Mouse (Mus musculus) CH12.LX (cell line): ENCODE data around the gene Lypd4. TPM values are rescaled to one million over a fixed set of nuclear protein-coding genes. Genes with fewer than 3 reads are reported as not detected.

ENCODE experiments used
- DNase-seq: peaks from one replicate; pipeline ENCODE4 v3.0.0-alpha.2; 2013; ENCODE audit errors: extremely low read depth
- H3K27ac ChIP-seq: 2 replicates; pipeline ENCODE4 v1.5.1; 2012; ENCODE audit warnings: low read depth, mild to moderate bottlenecking, control low read depth, moderate library complexity; ENCODE audit not compliant: insufficient read depth
- H3K27me3 ChIP-seq: replicated peaks from 2 replicates; pipeline ENCODE3; 2012; ENCODE audit warnings: inconsistent platforms
- H3K36me3 ChIP-seq, 2 experiments: replicated peaks in 1 of 2; 2 replicates each; pipeline versions ENCODE3 to v1.6.1; 2012; ENCODE audit warnings: inconsistent platforms in 1 of 2, low read length in 1 of 2, mild to moderate bottlenecking in 1 of 2, mixed read lengths in 1 of 2, moderate library complexity in 1 of 2; ENCODE audit not compliant: control insufficient read depth in 1 of 2, insufficient read depth in 1 of 2
- H3K4me1 ChIP-seq, 2 experiments: 2 replicates each; pipeline ENCODE4 v1.6.1; 2012; ENCODE audit warnings: inconsistent platforms in 1 of 2, moderate library complexity in 1 of 2; ENCODE audit not compliant: insufficient read depth in 2 of 2, control insufficient read depth in 1 of 2
- H3K4me2 ChIP-seq: 2 replicates; pipeline ENCODE4 v1.6.1; 2012; ENCODE audit warnings: low read depth, mild to moderate bottlenecking, control low read depth; ENCODE audit not compliant: poor library complexity, insufficient read depth, severe bottlenecking
- H3K4me3 ChIP-seq, 3 experiments: fragments of 150-350 bp in 1 of 3; sonication (generic) in 1 of 3; replicated peaks in 1 of 3; 2 replicates each; pipeline versions ENCODE3 to v1.5.1; 2011 to 2012; ENCODE audit warnings: low read depth in 2 of 3, low read length in 2 of 3, mild to moderate bottlenecking in 2 of 3, moderate library complexity in 2 of 3, control low read depth in 1 of 3, improper control_type of control experiment in 1 of 3, inconsistent platforms in 1 of 3, mixed read lengths in 1 of 3; ENCODE audit not compliant: poor library complexity in 1 of 3
- H3K79me2 ChIP-seq: replicated peaks from 2 replicates; pipeline ENCODE4 v1.6.1; 2012; ENCODE audit warnings: mild to moderate bottlenecking, moderate library complexity; ENCODE audit not compliant: control insufficient read depth, poor library complexity, insufficient read depth, severe bottlenecking; ENCODE audit errors: extremely low read depth
- H3K9ac ChIP-seq: 2 replicates; pipeline ENCODE4 v1.6.1; 2012; ENCODE audit warnings: low read depth, mild to moderate bottlenecking, control low read depth, moderate library complexity; ENCODE audit not compliant: insufficient read depth
- H3K9me3 ChIP-seq: replicated peaks from 2 replicates; pipeline ENCODE3; 2012; ENCODE audit warnings: low read length, inconsistent platforms, mixed read lengths
- CHD2 ChIP-seq: IDR thresholded peaks from 2 replicates; pipeline ENCODE4 v1.6.1; 2011; ENCODE audit warnings: low read length, improper control_type of control experiment
- CTCF ChIP-seq, 2 experiments: IDR thresholded peaks in 1 of 2; conservative IDR thresholded peaks in 1 of 2; 2 replicates each; pipeline ENCODE4 v1.5.1; 2011 to 2012; ENCODE audit warnings: low read depth in 2 of 2, low read length in 2 of 2, improper control_type of control experiment in 1 of 2, inconsistent platforms in 1 of 2, mild to moderate bottlenecking in 1 of 2, moderate library complexity in 1 of 2
- E2F4 ChIP-seq: IDR thresholded peaks from 2 replicates; pipeline ENCODE4 v1.6.1; 2011; ENCODE audit warnings: low read depth, low read length, improper control_type of control experiment; ENCODE audit not compliant: insufficient replicate concordance
- ELF1 ChIP-seq: IDR thresholded peaks from 2 replicates; pipeline ENCODE4 v1.6.1; 2014; ENCODE audit warnings: low read depth, mild to moderate bottlenecking, inconsistent platforms, low read length, improper control_type of control experiment
- EP300 ChIP-seq: IDR thresholded peaks from 2 replicates; pipeline ENCODE4 v1.6.1; 2011; ENCODE audit warnings: low read length, improper control_type of control experiment
- ETS1 ChIP-seq: conservative IDR thresholded peaks from 2 replicates; pipeline ENCODE4 v1.6.1; 2012; ENCODE audit warnings: low read depth, mild to moderate bottlenecking, inconsistent platforms, low read length, improper control_type of control experiment, moderate library complexity
- HCFC1 ChIP-seq: IDR thresholded peaks from 2 replicates; pipeline ENCODE4 v1.6.1; 2012; ENCODE audit warnings: low read depth, mild to moderate bottlenecking, inconsistent platforms, low read length, improper control_type of control experiment
- IRF4 ChIP-seq: IDR thresholded peaks from 2 replicates; pipeline ENCODE4 v1.6.1; 2014; ENCODE audit warnings: low read depth, mild to moderate bottlenecking, inconsistent platforms, low read length, improper control_type of control experiment
- JUN ChIP-seq: IDR thresholded peaks from 2 replicates; pipeline ENCODE4 v1.6.1; 2011; ENCODE audit warnings: low read depth, mild to moderate bottlenecking, low read length, improper control_type of control experiment, moderate library complexity; ENCODE audit not compliant: insufficient read depth
- JUND ChIP-seq: conservative IDR thresholded peaks from 2 replicates; pipeline ENCODE4 v1.6.1; 2011; ENCODE audit warnings: low read depth, low read length, improper control_type of control experiment
- KAT2A ChIP-seq: IDR thresholded peaks from 2 replicates; pipeline ENCODE4 v1.6.1; 2012; ENCODE audit warnings: low read length, improper control_type of control experiment, inconsistent platforms; ENCODE audit not compliant: insufficient replicate concordance
- MAFK ChIP-seq: IDR thresholded peaks from 2 replicates; pipeline ENCODE4 v1.6.1; 2011; ENCODE audit warnings: low read length, improper control_type of control experiment; ENCODE audit not compliant: insufficient replicate concordance
- MAX ChIP-seq: IDR thresholded peaks from 2 replicates; pipeline ENCODE4 v1.6.1; 2011; ENCODE audit warnings: low read length, improper control_type of control experiment
- MAZ ChIP-seq: IDR thresholded peaks from 2 replicates; pipeline ENCODE4 v1.6.1; 2012; ENCODE audit warnings: low read depth, mild to moderate bottlenecking, inconsistent platforms, low read length, improper control_type of control experiment, moderate library complexity
- MEF2A ChIP-seq: IDR thresholded peaks from 2 replicates; pipeline ENCODE4 v1.6.1; 2014; ENCODE audit warnings: low read depth, mild to moderate bottlenecking, inconsistent platforms, low read length, improper control_type of control experiment, borderline replicate concordance
- MXI1 ChIP-seq: IDR thresholded peaks from 2 replicates; pipeline ENCODE4 v1.6.1; 2011; ENCODE audit warnings: mild to moderate bottlenecking, low read depth, low read length, improper control_type of control experiment
- MYC ChIP-seq: IDR thresholded peaks from 2 replicates; pipeline ENCODE4 v1.6.1; 2011; ENCODE audit warnings: low read depth, mild to moderate bottlenecking, improper control_type of control experiment, low read length
- NELFE ChIP-seq: IDR thresholded peaks from 2 replicates; pipeline ENCODE4 v1.6.1; 2011; ENCODE audit warnings: low read depth, low read length, improper control_type of control experiment
- PAX5 ChIP-seq: IDR thresholded peaks from 2 replicates; pipeline ENCODE4 v1.6.1; 2012; ENCODE audit warnings: low read length, inconsistent platforms, mixed read lengths
- POLR2AphosphoS2 ChIP-seq: IDR thresholded peaks from 2 replicates; pipeline ENCODE4 v1.6.1; 2011; ENCODE audit warnings: low read depth, low read length, improper control_type of control experiment
- RAD21 ChIP-seq: IDR thresholded peaks from 2 replicates; pipeline ENCODE4 v1.6.1; 2011; ENCODE audit warnings: low read depth, mild to moderate bottlenecking, low read length, improper control_type of control experiment, moderate library complexity
- RCOR1 ChIP-seq: conservative IDR thresholded peaks from 2 replicates; pipeline ENCODE4 v1.6.1; 2012; ENCODE audit warnings: low read depth, mild to moderate bottlenecking, inconsistent platforms, low read length, improper control_type of control experiment
- SIN3A ChIP-seq: IDR thresholded peaks from 2 replicates; pipeline ENCODE4 v1.6.1; 2012; ENCODE audit warnings: low read length, improper control_type of control experiment, inconsistent platforms
- SMC3 ChIP-seq: IDR thresholded peaks from 2 replicates; pipeline ENCODE4 v1.6.1; 2011; ENCODE audit warnings: low read depth, low read length, improper control_type of control experiment
- TCF12 ChIP-seq: IDR thresholded peaks from 2 replicates; pipeline ENCODE4 v1.6.1; 2014; ENCODE audit warnings: low read depth, mild to moderate bottlenecking, inconsistent platforms, low read length, improper control_type of control experiment
- UBTF ChIP-seq: IDR thresholded peaks from 2 replicates; pipeline ENCODE4 v1.6.1; 2012; ENCODE audit warnings: low read depth, mild to moderate bottlenecking, inconsistent platforms, low read length, improper control_type of control experiment, moderate library complexity
- USF1 ChIP-seq: IDR thresholded peaks from 2 replicates; pipeline ENCODE4 v1.6.1; 2014; ENCODE audit warnings: low read depth, mild to moderate bottlenecking, inconsistent platforms, low read length, improper control_type of control experiment
- USF2 ChIP-seq: conservative IDR thresholded peaks from 2 replicates; pipeline ENCODE4 v1.6.1; 2011; ENCODE audit warnings: low read depth, low read length, improper control_type of control experiment
- ZC3H11A ChIP-seq: IDR thresholded peaks from 2 replicates; pipeline ENCODE4 v1.6.1; 2012; ENCODE audit warnings: low read depth, mild to moderate bottlenecking, inconsistent platforms, low read length, improper control_type of control experiment
- ZMIZ1 ChIP-seq: IDR thresholded peaks from 2 replicates; pipeline ENCODE4 v1.6.1; 2012; ENCODE audit warnings: low read depth, mild to moderate bottlenecking, inconsistent platforms, low read length, improper control_type of control experiment
- dilution Hi-C: fragments of 300-500 bp; cut with MboI; formaldehyde crosslinking; loops from 2 replicates; pipeline ENCODE4 v1.14.3; 2020; ENCODE audit warnings: low sequenced_read_pairs; ENCODE audit not compliant: extremely low pct_unique_long_range_greater_than_20kb, extremely low pct_ligation_motif_present
- in situ Hi-C: fragments of 300-500 bp; cut with MboI; formaldehyde crosslinking; loops from 3 replicates; pipeline ENCODE4 v1.14.3; 2019; ENCODE audit warnings: low sequenced_read_pairs, low pct_ligation_motif_present, low pct_unique_long_range_greater_than_20kb, mixed read lengths
- polyA plus RNA-seq: library from polyadenylated mRNA; unstranded; fragments of >175 nt; gene quantifications from 2 replicates; pipeline ENCODE4 v1.2.1, GENCODE M21; 2012; ENCODE audit warnings: low read depth; ENCODE audit not compliant: insufficient read length
- total RNA-seq, 2 experiments: library from RNA; depleted of rRNA; stranded (reverse); fragments of 300-350 nt in 1 of 2; fragments of >200 nt in 1 of 2; gene quantifications; 2 replicates each; pipeline ENCODE4 v1.2.3; 2012 to 2014

Lypd4 gene
- total and polyA plus RNA-seq, 3 experiments: not detected

- Histone ChIP-seq H3K4me1 (peaks cover 16 to 40% of the 10 kb centered on the region in 2 experiments; a peak in 3 of 4 replicates), H3K36me3 (no peaks in the 10 kb centered on the region)
- no peak for TF ChIP-seq SMC3
- peak; percentile 3; the same call in 1 of the 2 replicates for TF ChIP-seq POLR2AphosphoS2
- TF ChIP-seq MYC: no peak
- TF ChIP-seq USF2: no peak
- no peak for TF ChIP-seq TCF12
- TF ChIP-seq, all 38 proteins: peak for 1
- Histone ChIP-seq H3K4me2 (peak overlapping the region; percentile 14), H3K79me2 (no peaks in the 10 kb centered on the region), H3K9me3 (no peaks in the 10 kb centered on the region), H3K27ac (peak overlapping the region; percentile 23; the same call in 1 of the 2 replicates), H3K4me3 (peak overlapping the region in 2 of 3 experiments; percentile 1 to 64), H3K9ac (no peak overlapping the region), H3K27me3 (no peaks in the 10 kb centered on the region)
- dilution Hi-C loops (no loop called here), in situ Hi-C loops (loop anchor here (10.0 kb wide), 1 partner anchor 52 kb away; the partner anchor contains the start of gene Arhgef1)
- no peak for DNase-seq
Observed at GRCm38 (mm10) chr7:24853233-24853563, 16.5 kb downstream of the Lypd4 start.

- Histone ChIP-seq H3K27ac (peak overlapping the region; percentile 70), H3K79me2 (no peaks in the 10 kb centered on the region), H3K4me2 (peak overlapping the region; percentile 62), H3K4me3 (peak overlapping the region; percentile 42 to 64 (median 50)), H3K27me3 (no peaks in the 10 kb centered on the region), H3K36me3 (no peaks in the 10 kb centered on the region), H3K4me1 (peaks cover 18 to 46% of the 10 kb centered on the region in 2 experiments; a peak in 3 of 4 replicates), H3K9me3 (no peaks in the 10 kb centered on the region), H3K9ac (peak overlapping the region; percentile 87)
- peak; percentile 96 for DNase-seq
- in situ Hi-C loops: loop anchor here (10.0 kb wide), 1 partner anchor 52 kb away; the partner anchor contains the start of gene Arhgef1
- dilution Hi-C loops: no loop called here
- no peak for TF ChIP-seq RAD21
- no peak for TF ChIP-seq EP300
- no peak for TF ChIP-seq KAT2A
- TF ChIP-seq POLR2AphosphoS2: peak; percentile 52; the same call in 1 of the 2 replicates
- TF ChIP-seq TCF12: peak; percentile 88
- no peak for TF ChIP-seq USF1
- peak; percentile 30 for TF ChIP-seq SIN3A
- no peak for TF ChIP-seq CTCF (conservative IDR thresholded peaks at IDR 0.05 in 1 of 2, IDR thresholded peaks at IDR 0.05 in 1 of 2; ENCODE audit: low read depth in 2 of 2, low read length in 2 of 2)
- TF ChIP-seq E2F4: no peak
- TF ChIP-seq HCFC1: no peak; the same call in 1 of the 2 replicates
- TF ChIP-seq ZMIZ1: peak; percentile 67; the same call in 1 of the 2 replicates
- peak; percentile 89 for TF ChIP-seq MXI1
- no peak for TF ChIP-seq MAFK
- TF ChIP-seq UBTF: no peak
- TF ChIP-seq JUN: no peak
- no peak for TF ChIP-seq SMC3
- TF ChIP-seq ELF1: peak; percentile 60
- peak; percentile 45; the same call in 1 of the 2 replicates for TF ChIP-seq ETS1
- TF ChIP-seq ZC3H11A: no peak
- no peak for TF ChIP-seq JUND
- 0 out of 2 replicates have a peak, but pooled peaks have one; percentile 11 for TF ChIP-seq IRF4
- TF ChIP-seq MEF2A: no peak
- no peak for TF ChIP-seq CHD2
- TF ChIP-seq MAZ: no peak
- peak; percentile 47; the same call in 1 of the 2 replicates for TF ChIP-seq NELFE
- no peak for TF ChIP-seq RCOR1
- no peak for TF ChIP-seq PAX5
- peak; percentile 52; the same call in 1 of the 2 replicates for TF ChIP-seq MYC
- peak; percentile 79 for TF ChIP-seq MAX
Observed at GRCm38 (mm10) chr7:24852557-24853232, 17.0 kb downstream of the Lypd4 start.
